Mouse (Mus musculus) small intestine, adult 2 months (tissue): ENCODE measurements around the gene Mmp24.

ENCODE experiments used
- CTCF ChIP-seq: fragments of 200-500 bp; IDR thresholded peaks from 2 replicates; pipeline ENCODE4 v1.5.1; 2012; ENCODE audit warnings: low read depth, mild to moderate bottlenecking, control low read depth, inconsistent platforms, low read length, moderate library complexity, mixed read lengths; ENCODE audit not compliant: insufficient replicate concordance, insufficient read length; ENCODE audit errors: extremely low read depth
- POLR2A ChIP-seq: fragments of 200-500 bp; IDR thresholded peaks from 2 replicates; pipeline ENCODE4 v1.6.1; 2012; ENCODE audit warnings: low read depth, mild to moderate bottlenecking, control low read depth, inconsistent platforms, low read length, moderate library complexity

GRCm38 (mm10) chr2:155837961-155838360 is 62.8 kb downstream of the Mmp24 start:
- TF ChIP-seq POLR2A, result no peak
- no peak for TF ChIP-seq CTCF
